Mouse (Mus musculus) Patski (cell line): Measurements from ENCODE around the gene Olfr1496. TPM values are rescaled to one million over a fixed set of nuclear protein-coding genes. Genes with fewer than 3 reads are reported as not detected.

Experiments
- ATAC-seq: fragments of 100-300 bp; one replicate; pipeline ENCODE4 v1.8.0; 2021
- CTCF ChIA-PET: fragments of 350-600 bp; sonication (Branson Sonifier 250); formaldehyde crosslinking; loops from one replicate; lab custom pipeline; 2022; ENCODE audit warnings: inconsistent platforms; lab: Charles Lee
- POLR2A ChIA-PET: fragments of 350-600 bp; sonication (Branson Sonifier 250); formaldehyde crosslinking; loops from one replicate; lab custom pipeline; 2022; ENCODE audit warnings: antibody characterized with exemption, inconsistent platforms; lab: Charles Lee
- DNase-seq: peaks from one replicate; pipeline ENCODE4 v3.0.0-alpha.2; 2011; ENCODE audit warnings: low read depth, low spot score
- H3K27me3 ChIP-seq: fragments of 371-371 bp; one replicate; pipeline ENCODE4 v1.5.1; 2021
- CTCF ChIP-seq: fragments of 100-300 bp; IDR thresholded peaks from one replicate; pipeline ENCODE4 v1.5.1; 2021
- in situ Hi-C: fragments of 300-500 bp; cut with MboI; formaldehyde crosslinking; loops from 3 replicates; pipeline ENCODE4 v1.11.1; 2018; ENCODE audit warnings: low pct_unique_long_range_greater_than_20kb, mixed read lengths
- polyA plus RNA-seq: library from polyadenylated mRNA; unstranded; gene quantifications from one replicate; pipeline ENCODE4 v1.2.3, GENCODE M21; 2021

Gene Olfr1496
- polyA plus RNA-seq, 1 experiment from 2014 or later: not detected

- CTCF ChIA-PET: no interaction called here
- peaks cover 9% of the 10 kb centered on the region for H3K27me3 ChIP-seq
- no peak for TF ChIP-seq CTCF
- ATAC-seq (no peak), DNase-seq (no peak)
- POLR2A ChIA-PET: no interaction called here
- in situ Hi-C loops: loop anchor here (25.0 kb wide), 2 partner anchors 1284 to 1384 kb away; partner anchors contain the start of genes Fam111a and Pfpl
These were observed 43.2 kb downstream of the Olfr1496 start for GRCm38 (mm10) chr19:13820847-13821246.

DNA sequence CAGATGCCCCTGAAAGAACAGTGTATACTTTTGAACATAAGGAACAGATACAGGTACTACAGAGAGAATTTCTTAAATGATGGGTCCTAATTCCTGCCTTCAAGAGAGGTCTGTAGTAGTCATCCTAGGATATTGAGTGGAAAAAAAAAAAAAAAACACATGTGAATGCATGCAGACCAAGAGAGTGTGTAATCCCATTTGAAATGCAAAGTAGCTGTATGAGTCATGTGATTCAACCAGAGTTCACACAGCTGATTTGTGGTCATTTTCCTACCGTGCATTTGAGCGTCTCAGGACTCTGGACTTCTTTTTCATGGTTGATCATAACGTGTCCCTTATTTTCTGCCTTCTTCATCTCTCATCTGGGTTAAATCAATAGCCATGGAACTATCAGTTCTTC is 50.8 kb downstream of the Olfr1496 start:
- ATAC-seq (no peak), DNase-seq (no peak)
- CTCF ChIA-PET: no interaction called here
- TF ChIP-seq CTCF: no peak
- POLR2A ChIA-PET: interaction anchor here (0.6 kb wide), 1 partner anchor 18 kb away, joined by 3 read pairs; no protein-coding TSS in a partner anchor
- H3K27me3 ChIP-seq: peaks cover 6% of the 10 kb centered on the region
- in situ Hi-C loops: no loop called here

DNA sequence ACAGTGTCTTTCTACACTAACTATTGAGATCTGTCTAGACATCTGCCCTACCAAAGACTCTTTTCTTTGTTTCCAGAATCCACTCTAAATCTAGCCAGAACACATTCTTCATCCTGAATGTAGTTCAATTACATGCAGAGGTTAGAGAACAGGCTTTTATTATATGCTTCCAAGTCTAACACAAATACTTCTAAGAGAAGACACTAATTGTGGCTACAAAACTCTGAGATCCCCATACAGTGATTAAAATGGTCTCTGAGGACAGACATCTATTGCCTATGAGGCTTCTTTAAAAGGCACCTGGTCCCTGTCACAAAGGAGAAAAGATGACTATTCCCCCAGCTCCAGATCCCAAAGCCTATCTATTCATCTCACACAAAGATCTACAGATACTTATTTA is 52.7 kb downstream of the Olfr1496 start, which contains the start of gene Olfr1500:
Olfr1500 (minus strand) TSS at position 101 of the 400 bp plus-strand sequence.
- ChIA-PET POLR2A (no interaction called here), CTCF (interaction anchor here (1.2 kb wide), 1 partner anchor 24 kb away, joined by 3 read pairs; no protein-coding TSS in a partner anchor)
- in situ Hi-C loops: no loop called here
- DNase-seq (no peak), ATAC-seq (no peak)
- H3K27me3 ChIP-seq: no peaks in the 10 kb centered on the region
- no peak for TF ChIP-seq CTCF

Other genes starting within 250 kb of the Olfr1496 start
- not detected for gene Olfr1480, start 250.0 kb upstream of the Olfr1496 start, polyA plus RNA-seq
- not detected for gene Olfr1484, start 194.4 kb upstream of the Olfr1496 start, polyA plus RNA-seq
- not detected for gene Olfr1487, start 160.5 kb upstream of the Olfr1496 start, polyA plus RNA-seq
- gene Olfr1489, start 146.3 kb upstream of the Olfr1496 start, polyA plus RNA-seq: not detected
- gene Olfr1490, start 126.8 kb upstream of the Olfr1496 start, polyA plus RNA-seq: not detected
- gene Olfr1491, start 80.6 kb upstream of the Olfr1496 start, polyA plus RNA-seq: not detected
- gene Olfr1493-ps1, start 54.6 kb upstream of the Olfr1496 start, polyA plus RNA-seq: not detected
- gene Olfr1494, start 38.1 kb upstream of the Olfr1496 start, polyA plus RNA-seq: not detected
- not detected for gene Olfr1495, start 13.3 kb upstream of the Olfr1496 start, polyA plus RNA-seq
- gene Olfr1497, start 20.3 kb downstream of the Olfr1496 start, polyA plus RNA-seq: not detected
- not detected for gene Olfr1499, start 41.6 kb downstream of the Olfr1496 start, polyA plus RNA-seq
- gene Olfr1500, start 52.6 kb downstream of the Olfr1496 start, polyA plus RNA-seq: not detected
- not detected for gene Olfr1501, start 72.8 kb downstream of the Olfr1496 start, polyA plus RNA-seq
- not detected for gene Olfr1502, start 83.9 kb downstream of the Olfr1496 start, polyA plus RNA-seq
- not detected for gene Olfr1504, start 120.0 kb downstream of the Olfr1496 start, polyA plus RNA-seq
- gene Olfr1505, start 135.7 kb downstream of the Olfr1496 start, polyA plus RNA-seq: not detected